9 mouse cellular contexts compared by ENCODE assay signal in genomic region chr19:47387395-47387794, GRCm38 (mm10).
DNase-seq lines count a peak whose midpoint lies in the region; ATAC-seq lines count a peak whose summit lies in the region.
"Had no signal": no experiment of that assay in that cellular context is flagged by ENCODE, and none has a peak within 500 bp of the region (broad histone marks: within the 10 kb centered on the region; RNA-seq: fewer than 3 reads in every experiment).

No protein-coding gene starts in this region.

- H3K27ac ChIP-seq in hindbrain, embryonic 11.5 days (ENCODE audit: low read depth, low read length), result 0 out of 2 replicates have a peak overlapping the region, but pooled peaks have one; percentile 27
- H3K27ac ChIP-seq in hindbrain, embryonic 16.5 days (ENCODE audit: low read depth, low read length), result no peak overlapping the region
- peak overlapping the region; percentile 48; the same call in 1 of the 2 replicates for H3K27ac ChIP-seq in embryonic facial prominence, embryonic 14.5 days (replicated peaks; ENCODE audit: low read depth, low read length)
- peak overlapping the region; percentile 76 for H3K27ac ChIP-seq in intestine, embryonic 15.5 days
- H3K27ac ChIP-seq in midbrain, embryonic 11.5 days (ENCODE audit: low read depth, low read length), result no peak overlapping the region
- H3K27ac ChIP-seq: macrophage had no signal

- no peaks in the 10 kb centered on the region for H3K36me3 ChIP-seq in hindbrain, embryonic 11.5 days (ENCODE audit: control insufficient read depth, insufficient read depth, low read length)
- no peaks in the 10 kb centered on the region for H3K36me3 ChIP-seq in hindbrain, embryonic 16.5 days (ENCODE audit: control insufficient read depth, insufficient read depth, low read length)
- H3K36me3 ChIP-seq in embryonic facial prominence, embryonic 14.5 days (ENCODE audit: control insufficient read depth, insufficient read depth, low read length), result 0 out of 2 replicates have a peak, but pooled peaks cover 3% of the 10 kb centered on the region
- H3K36me3 ChIP-seq in intestine, embryonic 15.5 days, result no peaks in the 10 kb centered on the region
- no peaks in the 10 kb centered on the region for H3K36me3 ChIP-seq in midbrain, embryonic 11.5 days (ENCODE audit: control insufficient read depth, insufficient read depth, low read length)

- H3K4me3 ChIP-seq in hindbrain, embryonic 11.5 days (ENCODE audit: low read depth, low read length), result no peak overlapping the region
- H3K4me3 ChIP-seq in hindbrain, embryonic 16.5 days (ENCODE audit: low read length), result no peak overlapping the region
- H3K4me3 ChIP-seq in embryonic facial prominence, embryonic 14.5 days (ENCODE audit: low read depth, low read length), result no peak overlapping the region
- H3K4me3 ChIP-seq in intestine, embryonic 15.5 days (replicated peaks), result no peak overlapping the region
- H3K4me3 ChIP-seq in midbrain, embryonic 11.5 days (ENCODE audit: low read depth, low read length), result no peak overlapping the region

- H3K4me2 ChIP-seq in hindbrain, embryonic 11.5 days (replicated peaks; ENCODE audit: low read depth, low read length), result no peak overlapping the region
- no peak overlapping the region for H3K4me2 ChIP-seq in hindbrain, embryonic 16.5 days (ENCODE audit: low read length)
- no peak overlapping the region for H3K4me2 ChIP-seq in embryonic facial prominence, embryonic 14.5 days (ENCODE audit: low read depth, low read length)
- H3K4me2 ChIP-seq in intestine, embryonic 15.5 days (replicated peaks), result no peak overlapping the region
- no peak overlapping the region for H3K4me2 ChIP-seq in midbrain, embryonic 11.5 days

- no peaks in the 10 kb centered on the region; the same call in 1 of the 2 replicates for H3K4me1 ChIP-seq in hindbrain, embryonic 11.5 days (replicated peaks; ENCODE audit: control insufficient read depth, insufficient read depth, low read length)
- no peaks in the 10 kb centered on the region for H3K4me1 ChIP-seq in hindbrain, embryonic 16.5 days (ENCODE audit: control insufficient read depth, insufficient read depth, low read depth, low read length)
- H3K4me1 ChIP-seq in embryonic facial prominence, embryonic 14.5 days (ENCODE audit: control insufficient read depth, insufficient read depth, low read length), result peaks cover 9% of the 10 kb centered on the region; the same call in 1 of the 2 replicates
- H3K4me1 ChIP-seq in intestine, embryonic 15.5 days (replicated peaks), result peaks cover 35% of the 10 kb centered on the region
- H3K4me1 ChIP-seq in midbrain, embryonic 11.5 days (ENCODE audit: control insufficient read depth, insufficient read depth, low read length), result no peaks in the 10 kb centered on the region

- no peaks in the 10 kb centered on the region for H3K9me3 ChIP-seq in hindbrain, embryonic 11.5 days (ENCODE audit: control insufficient read depth, low read length)
- no peaks in the 10 kb centered on the region for H3K9me3 ChIP-seq in hindbrain, embryonic 16.5 days (ENCODE audit: control insufficient read depth, low read length)
- H3K9me3 ChIP-seq in embryonic facial prominence, embryonic 14.5 days (ENCODE audit: control insufficient read depth, low read length), result no peaks in the 10 kb centered on the region
- H3K9me3 ChIP-seq in intestine, embryonic 15.5 days, result no peaks in the 10 kb centered on the region
- no peaks in the 10 kb centered on the region for H3K9me3 ChIP-seq in midbrain, embryonic 11.5 days (ENCODE audit: control insufficient read depth, low read length)

- H3K27me3 ChIP-seq in hindbrain, embryonic 11.5 days (ENCODE audit: control insufficient read depth, insufficient read depth, low read length), result no peaks in the 10 kb centered on the region
- H3K27me3 ChIP-seq in hindbrain, embryonic 16.5 days (replicated peaks; ENCODE audit: control insufficient read depth, insufficient read depth, low read length), result no peaks in the 10 kb centered on the region
- no peaks in the 10 kb centered on the region for H3K27me3 ChIP-seq in embryonic facial prominence, embryonic 14.5 days (replicated peaks; ENCODE audit: control insufficient read depth, insufficient read depth, low read length)
- H3K27me3 ChIP-seq in intestine, embryonic 15.5 days (replicated peaks), result no peaks in the 10 kb centered on the region
- no peaks in the 10 kb centered on the region; the same call in 1 of the 2 replicates for H3K27me3 ChIP-seq in midbrain, embryonic 11.5 days (ENCODE audit: control insufficient read depth, insufficient read depth, low read length)

- no peak overlapping the region for H3K9ac ChIP-seq in hindbrain, embryonic 11.5 days (ENCODE audit: low read depth, low read length)
- no peak overlapping the region for H3K9ac ChIP-seq in hindbrain, embryonic 16.5 days (ENCODE audit: low read depth, low read length)
- H3K9ac ChIP-seq in embryonic facial prominence, embryonic 14.5 days (ENCODE audit: low read depth, low read length), result no peak overlapping the region
- H3K9ac ChIP-seq in intestine, embryonic 15.5 days, result no peak overlapping the region
- H3K9ac ChIP-seq in midbrain, embryonic 11.5 days (ENCODE audit: low read length), result no peak overlapping the region

- 60% methylated on average over 6 of the region's 6 CpGs for WGBS in hindbrain, embryonic 11.5 days
- 64% methylated on average over 6 of the region's 6 CpGs for WGBS in hindbrain, embryonic 16.5 days
- WGBS in embryonic facial prominence, embryonic 14.5 days, result 28% methylated on average over 6 of the region's 6 CpGs
- 35% methylated on average over 6 of the region's 6 CpGs for WGBS in intestine, embryonic 15.5 days
- 71% methylated on average over 6 of the region's 6 CpGs for WGBS in midbrain, embryonic 11.5 days

- no peak for DNase-seq in hindbrain, embryonic 11.5 days (ENCODE audit: low spot score)
- no peak for DNase-seq in embryonic facial prominence, embryonic 14.5 days (ENCODE audit: low spot score)
- peak; percentile 56 for DNase-seq in lung, postnatal 36 days
- no peak for DNase-seq in urinary bladder, postnatal 4 days (ENCODE audit: low spot score in 2 of 2)
- no peak for DNase-seq in midbrain, embryonic 11.5 days (ENCODE audit: low spot score, missing footprints)

- no peak for ATAC-seq in hindbrain, embryonic 11.5 days (ENCODE audit: low FRiP score)
- no peak for ATAC-seq in hindbrain, embryonic 16.5 days
- no peak for ATAC-seq in embryonic facial prominence, embryonic 14.5 days (ENCODE audit: low read depth)
- no peak for ATAC-seq in intestine, embryonic 15.5 days
- ATAC-seq in activated CD4-positive, CD25-positive, alpha-beta regulatory T cell, adult 4 months, result no peak
- no peak for ATAC-seq in midbrain, embryonic 11.5 days (ENCODE audit: low FRiP score)

Comparison
In these comparisons a context has a peak if more than half of its experiments do, and no peak if none do; other contexts are left out.
1. H3K27ac ChIP-seq: peak in hindbrain, embryonic 11.5 days (single experiment), embryonic facial prominence, embryonic 14.5 days (single experiment) and intestine, embryonic 15.5 days (single experiment); none in hindbrain, embryonic 16.5 days (single experiment) and midbrain, embryonic 11.5 days (single experiment).